Mouse (Mus musculus): ENCODE results near the gene Ceacam19. TPM values are rescaled to one million over a fixed set of nuclear protein-coding genes. Genes with fewer than 3 reads are reported as not detected.

The Ceacam19 gene
- 0.32 TPM for polyA plus RNA-seq (2015; fragmentation: Illumina TruSeq; extraction: RNeasy Lipid Tissue Mini Kit (QIAGEN cat#74804); ENCODE audit: insufficient read depth, low replicate concordance)

GRCm38 (mm10) chr7:19887849-19888248, at the start of gene Ceacam19:
Gene Ceacam19 (minus strand): TSS chr7:19887965.

DNA sequence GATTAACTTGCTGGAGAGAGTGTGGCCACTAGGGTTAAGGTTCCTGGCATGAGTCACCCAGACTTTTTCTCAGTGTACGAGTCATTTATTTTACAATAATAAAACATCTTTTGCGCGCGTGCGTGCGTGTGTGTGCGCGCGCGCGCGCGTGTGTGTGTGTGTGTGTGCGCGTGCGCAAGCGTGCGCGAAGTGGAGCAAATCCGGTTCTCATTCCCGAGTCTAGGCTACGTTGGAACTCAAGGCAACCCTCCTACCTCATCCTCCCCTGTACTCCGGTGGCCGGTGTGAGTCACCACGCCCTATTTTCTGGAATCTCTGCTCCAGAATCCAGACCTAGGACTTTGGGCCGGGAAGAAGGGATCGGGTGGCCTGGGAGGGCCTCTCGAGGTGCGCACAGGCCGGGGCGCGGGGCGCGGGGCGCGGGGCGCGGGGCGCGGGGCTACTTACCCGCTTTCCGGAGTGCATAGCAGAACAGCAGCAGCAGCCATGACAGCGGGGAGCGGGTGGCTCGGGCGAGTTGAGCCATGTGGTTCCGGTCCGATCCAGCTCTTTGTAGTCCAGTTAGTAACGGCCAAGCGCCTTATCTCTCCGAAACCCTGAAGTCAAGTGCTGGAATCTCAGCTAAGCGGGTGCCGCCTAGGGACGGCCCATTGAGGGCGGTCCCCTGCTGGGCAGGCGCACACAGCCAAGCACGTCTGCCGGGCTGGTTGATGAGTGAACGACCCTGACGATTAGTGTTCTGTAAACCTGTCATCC, 32.9 kb upstream of the Ceacam19 start, which contains the start of gene Pvr:
Gene Pvr (minus strand): TSS at position 655 of the 756 bp plus-strand sequence.

DNA sequence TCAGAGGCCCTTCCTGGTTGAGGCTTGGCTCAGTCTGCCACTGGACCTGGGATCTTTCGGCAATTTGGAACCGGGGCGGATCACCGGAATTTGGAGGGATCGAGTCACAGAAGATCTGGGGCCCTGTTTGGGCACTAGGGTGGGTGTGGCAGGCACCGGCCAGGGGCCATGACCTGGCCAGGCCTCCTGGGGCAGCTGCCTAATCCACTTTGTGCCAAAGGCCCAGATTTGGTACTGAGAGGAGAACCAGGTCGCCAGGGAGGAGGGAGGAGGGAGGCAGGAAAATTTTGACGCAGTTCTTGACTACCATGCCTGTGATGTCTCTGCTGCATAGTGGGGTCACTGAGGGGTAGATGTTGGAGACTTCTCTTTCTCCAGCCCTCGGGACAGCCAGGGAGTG, 26.6 kb downstream of the Ceacam19 start, which contains the start of gene Ceacam16:
Gene Ceacam16 (minus strand): TSS at position 101 of the 400 bp plus-strand sequence.

GRCm38 (mm10) chr7:19851858-19852570, 35.8 kb downstream of the Ceacam19 start, which contains the start of gene Gm19345:
Gene Gm19345 (plus strand): TSS chr7:19852003.

Other genes starting within 250 kb of the Ceacam19 start
- gene Clptm1, start 222.9 kb downstream of the Ceacam19 start, polyA plus RNA-seq (2015; fragmentation: Illumina TruSeq; extraction: RNeasy Lipid Tissue Mini Kit (QIAGEN cat#74804); ENCODE audit: insufficient read depth, low replicate concordance) = 90.3 TPM
- 2.6 TPM for gene Apoc2, start 210.0 kb downstream of the Ceacam19 start, polyA plus RNA-seq (2015; fragmentation: Illumina TruSeq; extraction: RNeasy Lipid Tissue Mini Kit (QIAGEN cat#74804); ENCODE audit: insufficient read depth, low replicate concordance)
- gene Gm44805, start 206.5 kb downstream of the Ceacam19 start, polyA plus RNA-seq (2015; fragmentation: Illumina TruSeq; extraction: RNeasy Lipid Tissue Mini Kit (QIAGEN cat#74804); ENCODE audit: insufficient read depth, low replicate concordance) = not detected
- gene Apoc4, start 206.5 kb downstream of the Ceacam19 start, polyA plus RNA-seq (2015; fragmentation: Illumina TruSeq; extraction: RNeasy Lipid Tissue Mini Kit (QIAGEN cat#74804); ENCODE audit: insufficient read depth, low replicate concordance) = not detected
- 27.6 TPM for gene Apoc1, start 195.3 kb downstream of the Ceacam19 start, polyA plus RNA-seq (2015; fragmentation: Illumina TruSeq; extraction: RNeasy Lipid Tissue Mini Kit (QIAGEN cat#74804); ENCODE audit: insufficient read depth, low replicate concordance)
- 297 TPM for gene Apoe, start 188.8 kb downstream of the Ceacam19 start, polyA plus RNA-seq (2015; fragmentation: Illumina TruSeq; extraction: RNeasy Lipid Tissue Mini Kit (QIAGEN cat#74804); ENCODE audit: insufficient read depth, low replicate concordance)
- 9.2 TPM for gene Tomm40, start 172.5 kb downstream of the Ceacam19 start, polyA plus RNA-seq (2015; fragmentation: Illumina TruSeq; extraction: RNeasy Lipid Tissue Mini Kit (QIAGEN cat#74804); ENCODE audit: insufficient read depth, low replicate concordance)
- gene Nectin2, start 137.5 kb downstream of the Ceacam19 start, polyA plus RNA-seq (2015; fragmentation: Illumina TruSeq; extraction: RNeasy Lipid Tissue Mini Kit (QIAGEN cat#74804); ENCODE audit: insufficient read depth, low replicate concordance) = 6.5 TPM
- gene Bcam, start 116.9 kb downstream of the Ceacam19 start, polyA plus RNA-seq (2015; fragmentation: Illumina TruSeq; extraction: RNeasy Lipid Tissue Mini Kit (QIAGEN cat#74804); ENCODE audit: insufficient read depth, low replicate concordance) = 2.9 TPM
- 0.40 TPM for gene Cblc, start 91.2 kb downstream of the Ceacam19 start, polyA plus RNA-seq (2015; fragmentation: Illumina TruSeq; extraction: RNeasy Lipid Tissue Mini Kit (QIAGEN cat#74804); ENCODE audit: insufficient read depth, low replicate concordance)
- 48.7 TPM for gene Bcl3, start 65.2 kb downstream of the Ceacam19 start, polyA plus RNA-seq (2015; fragmentation: Illumina TruSeq; extraction: RNeasy Lipid Tissue Mini Kit (QIAGEN cat#74804); ENCODE audit: insufficient read depth, low replicate concordance)
- gene Gm19345, start 36.0 kb downstream of the Ceacam19 start, polyA plus RNA-seq (2015; fragmentation: Illumina TruSeq; extraction: RNeasy Lipid Tissue Mini Kit (QIAGEN cat#74804); ENCODE audit: insufficient read depth, low replicate concordance) = not detected
- 1.2 TPM for gene Ceacam16, start 26.7 kb downstream of the Ceacam19 start, polyA plus RNA-seq (2015; fragmentation: Illumina TruSeq; extraction: RNeasy Lipid Tissue Mini Kit (QIAGEN cat#74804); ENCODE audit: insufficient read depth, low replicate concordance)
- gene Pvr, start 33.2 kb upstream of the Ceacam19 start, polyA plus RNA-seq (2015; fragmentation: Illumina TruSeq; extraction: RNeasy Lipid Tissue Mini Kit (QIAGEN cat#74804); ENCODE audit: insufficient read depth, low replicate concordance) = 22.2 TPM
- 1.6 TPM for gene Igsf23, start 62.8 kb upstream of the Ceacam19 start, polyA plus RNA-seq (2015; fragmentation: Illumina TruSeq; extraction: RNeasy Lipid Tissue Mini Kit (QIAGEN cat#74804); ENCODE audit: insufficient read depth, low replicate concordance)
- not detected for gene Ceacam20, start 77.4 kb upstream of the Ceacam19 start, polyA plus RNA-seq (2015; fragmentation: Illumina TruSeq; extraction: RNeasy Lipid Tissue Mini Kit (QIAGEN cat#74804); ENCODE audit: insufficient read depth, low replicate concordance)
- not detected for gene Nlrp9b, start 103.5 kb upstream of the Ceacam19 start, polyA plus RNA-seq (2015; fragmentation: Illumina TruSeq; extraction: RNeasy Lipid Tissue Mini Kit (QIAGEN cat#74804); ENCODE audit: insufficient read depth, low replicate concordance)
- not detected for gene Vmn1r91, start 211.7 kb upstream of the Ceacam19 start, polyA plus RNA-seq (2015; fragmentation: Illumina TruSeq; extraction: RNeasy Lipid Tissue Mini Kit (QIAGEN cat#74804); ENCODE audit: insufficient read depth, low replicate concordance)
- gene Gm16442, start 234.6 kb upstream of the Ceacam19 start, polyA plus RNA-seq (2015; fragmentation: Illumina TruSeq; extraction: RNeasy Lipid Tissue Mini Kit (QIAGEN cat#74804); ENCODE audit: insufficient read depth, low replicate concordance) = not detected